In the genomic region with DNA sequence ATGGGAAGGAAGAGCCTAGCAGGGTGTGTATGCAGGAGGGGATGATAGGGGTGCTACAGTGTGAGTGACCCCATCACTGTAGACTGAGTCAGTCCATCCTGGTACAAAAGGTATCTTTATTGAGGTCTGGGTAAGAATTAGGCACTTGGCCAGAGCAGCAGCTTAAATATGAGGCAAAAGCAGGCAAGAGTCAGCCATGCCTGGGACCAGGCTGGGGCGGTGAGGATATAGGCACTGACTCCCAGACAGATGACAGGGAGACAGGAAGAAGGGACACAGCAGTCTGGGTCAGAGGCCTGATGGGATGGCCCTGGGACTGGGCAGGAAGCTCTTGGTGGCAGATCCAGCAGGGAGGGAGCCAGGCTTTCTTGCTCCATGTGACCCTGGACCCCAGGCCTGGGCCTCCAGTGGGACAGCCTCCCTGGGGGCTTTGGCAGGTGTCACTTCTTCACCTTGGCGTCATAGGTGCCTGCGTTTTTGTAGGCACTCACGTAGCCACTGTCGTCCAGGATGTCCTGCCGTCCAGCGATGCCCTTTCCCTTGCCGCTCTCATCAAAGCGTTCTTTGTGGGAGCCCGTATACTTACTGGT, we compare ENCODE assay signal across 14 mouse cellular contexts. TPM values are rescaled to one million over a fixed set of nuclear protein-coding genes. Genes with fewer than 3 reads are reported as not detected.
DNase-seq lines count a peak whose midpoint lies in the region; ATAC-seq and TF ChIP-seq lines count a peak whose summit lies in the region.
"Had no signal": no experiment of that assay in that cellular context is flagged by ENCODE, and none has a peak within 500 bp of the region (broad histone marks: within the 10 kb centered on the region; RNA-seq: fewer than 3 reads in every experiment).

No protein-coding gene starts in this region.

- H3K4me3 ChIP-seq in forebrain, embryonic 15.5 days, result no peak overlapping the region
- no peak overlapping the region for H3K4me3 ChIP-seq in forebrain, embryonic 11.5 days (ENCODE audit: low read depth, low read length)
- no peak overlapping the region for H3K4me3 ChIP-seq in lung, embryonic 16.5 days (ENCODE audit: low read length)
- no peak overlapping the region for H3K4me3 ChIP-seq in lung, postnatal 0 days (ENCODE audit: low read depth, low read length)
- no peak overlapping the region for H3K4me3 ChIP-seq in forebrain, embryonic 16.5 days (replicated peaks; ENCODE audit: low read length)
- H3K4me3 ChIP-seq in neural tube, embryonic 14.5 days (ENCODE audit: low read depth, low read length), result no peak overlapping the region
- H3K4me3 ChIP-seq: limb, embryonic 13.5 days had no signal

- no peak for TF ChIP-seq CTCF in lung, postnatal 0 days (IDR thresholded peaks at IDR 0.05)

- H3K36me3 ChIP-seq in forebrain, embryonic 15.5 days, result no peaks in the 10 kb centered on the region
- H3K36me3 ChIP-seq in forebrain, embryonic 11.5 days (ENCODE audit: control insufficient read depth, insufficient read depth, low read length), result no peaks in the 10 kb centered on the region
- H3K36me3 ChIP-seq in lung, embryonic 16.5 days (ENCODE audit: control insufficient read depth, insufficient read depth, low read length), result 0 out of 2 replicates have a peak, but pooled peaks cover 1% of the 10 kb centered on the region
- H3K36me3 ChIP-seq in lung, postnatal 0 days (ENCODE audit: insufficient read depth, low read length), result no peaks in the 10 kb centered on the region
- no peaks in the 10 kb centered on the region for H3K36me3 ChIP-seq in forebrain, embryonic 16.5 days (ENCODE audit: control insufficient read depth, insufficient read depth)
- 0 out of 2 replicates have a peak, but pooled peaks cover 3% of the 10 kb centered on the region for H3K36me3 ChIP-seq in neural tube, embryonic 14.5 days (ENCODE audit: control insufficient read depth, insufficient read depth, low read length)

- H3K4me2 ChIP-seq in forebrain, embryonic 15.5 days (replicated peaks), result no peak overlapping the region
- no peak overlapping the region for H3K4me2 ChIP-seq in forebrain, embryonic 11.5 days (ENCODE audit: low read depth, low read length, severe bottlenecking)
- H3K4me2 ChIP-seq in lung, embryonic 16.5 days (ENCODE audit: low read depth, low read length), result no peak overlapping the region
- no peak overlapping the region for H3K4me2 ChIP-seq in lung, postnatal 0 days (replicated peaks; ENCODE audit: low read depth, low read length)
- H3K4me2 ChIP-seq in forebrain, embryonic 16.5 days (ENCODE audit: low read length), result no peak overlapping the region
- no peak overlapping the region for H3K4me2 ChIP-seq in neural tube, embryonic 14.5 days (ENCODE audit: low read depth, low read length)
- H3K4me2 ChIP-seq: limb, embryonic 13.5 days had no signal

- H3K9ac ChIP-seq in forebrain, embryonic 15.5 days (replicated peaks), result no peak overlapping the region
- no peak overlapping the region for H3K9ac ChIP-seq in forebrain, embryonic 11.5 days (ENCODE audit: low read length)
- no peak overlapping the region for H3K9ac ChIP-seq in lung, embryonic 16.5 days (ENCODE audit: low read length)
- no peak overlapping the region for H3K9ac ChIP-seq in lung, postnatal 0 days (replicated peaks; ENCODE audit: low read depth)
- no peak overlapping the region for H3K9ac ChIP-seq in forebrain, embryonic 16.5 days (replicated peaks; ENCODE audit: low read depth, low read length)
- H3K9ac ChIP-seq in neural tube, embryonic 14.5 days (replicated peaks; ENCODE audit: low read depth, low read length), result no peak overlapping the region
- H3K9ac ChIP-seq: limb, embryonic 13.5 days; liver, postnatal 0 days had no signal

- TF ChIP-seq EP300 in lung, postnatal 0 days (IDR thresholded peaks at IDR 0.05), result no peak

- ATAC-seq in forebrain, embryonic 15.5 days (replicated peaks), result no peak
- ATAC-seq in forebrain, embryonic 11.5 days (replicated peaks; ENCODE audit: low FRiP score), result no peak
- ATAC-seq in lung, embryonic 16.5 days (ENCODE audit: low read depth), result no peak
- ATAC-seq in lung, postnatal 0 days, result no peak
- ATAC-seq in forebrain, embryonic 16.5 days, result no peak
- no peak for ATAC-seq in neural tube, embryonic 14.5 days (ENCODE audit: low read depth)
- no peak for ATAC-seq in frontal cortex, adult (ENCODE audit: low TSS enrichment)
- ATAC-seq: liver, postnatal 0 days had no signal

- peaks cover 46% of the 10 kb centered on the region for H3K4me1 ChIP-seq in forebrain, embryonic 15.5 days
- peaks cover 26% of the 10 kb centered on the region for H3K4me1 ChIP-seq in forebrain, embryonic 11.5 days (replicated peaks; ENCODE audit: control insufficient read depth, insufficient read depth, low read length)
- H3K4me1 ChIP-seq in lung, embryonic 16.5 days (replicated peaks; ENCODE audit: control insufficient read depth, insufficient read depth, low read length), result peaks cover 40% of the 10 kb centered on the region
- peaks cover 3% of the 10 kb centered on the region; the same call in 1 of the 2 replicates for H3K4me1 ChIP-seq in lung, postnatal 0 days (ENCODE audit: insufficient read depth, low read depth, low read length)
- peaks cover 40% of the 10 kb centered on the region for H3K4me1 ChIP-seq in forebrain, embryonic 16.5 days (replicated peaks; ENCODE audit: control insufficient read depth, insufficient read depth, low read length)
- H3K4me1 ChIP-seq in neural tube, embryonic 14.5 days (ENCODE audit: control insufficient read depth, insufficient read depth, low read length), result peaks cover 23% of the 10 kb centered on the region

- H3K27ac ChIP-seq in forebrain, embryonic 15.5 days (replicated peaks), result peak overlapping the region; percentile 61
- H3K27ac ChIP-seq in forebrain, embryonic 11.5 days (ENCODE audit: low read depth, low read length), result no peak overlapping the region
- peak overlapping the region; percentile 43; the same call in 1 of the 2 replicates for H3K27ac ChIP-seq in lung, embryonic 16.5 days (ENCODE audit: low read length)
- no peak overlapping the region for H3K27ac ChIP-seq in lung, postnatal 0 days (ENCODE audit: low read length)
- H3K27ac ChIP-seq in forebrain, embryonic 16.5 days (ENCODE audit: low read length), result peak overlapping the region; percentile 29; the same call in 1 of the 2 replicates
- H3K27ac ChIP-seq in neural tube, embryonic 14.5 days (ENCODE audit: low read depth, low read length), result peak overlapping the region; percentile 44; the same call in 1 of the 2 replicates
- H3K27ac ChIP-seq: limb, embryonic 13.5 days had no signal

- DNase-seq in forebrain, embryonic 11.5 days (ENCODE audit: low spot score), result no peak
- DNase-seq in lung, postnatal 0 days (ENCODE audit: low spot score), result no peak
- no peak for DNase-seq in retina, embryonic 14.5 days (ENCODE audit: low spot score)
- DNase-seq: heart, postnatal 36 days; kidney, adult 11 months; kidney, postnatal 4 days; liver, postnatal 0 days had no signal

- H3K9me3 ChIP-seq in forebrain, embryonic 15.5 days, result no peaks in the 10 kb centered on the region
- H3K9me3 ChIP-seq in forebrain, embryonic 11.5 days (ENCODE audit: control insufficient read depth, low read length), result no peaks in the 10 kb centered on the region
- H3K9me3 ChIP-seq in lung, embryonic 16.5 days (ENCODE audit: control insufficient read depth, low read length), result no peaks in the 10 kb centered on the region
- H3K9me3 ChIP-seq in lung, postnatal 0 days (ENCODE audit: low read length), result no peaks in the 10 kb centered on the region
- H3K9me3 ChIP-seq in forebrain, embryonic 16.5 days (ENCODE audit: control insufficient read depth, low read length), result no peaks in the 10 kb centered on the region
- H3K9me3 ChIP-seq in neural tube, embryonic 14.5 days (ENCODE audit: control insufficient read depth, low read length), result no peaks in the 10 kb centered on the region
- H3K9me3 ChIP-seq: limb, embryonic 13.5 days had no signal

- no peaks in the 10 kb centered on the region for H3K27me3 ChIP-seq in forebrain, embryonic 15.5 days
- H3K27me3 ChIP-seq in forebrain, embryonic 11.5 days (ENCODE audit: control insufficient read depth, insufficient read depth, low read length), result peaks cover 3% of the 10 kb centered on the region; the same call in 1 of the 2 replicates
- H3K27me3 ChIP-seq in lung, embryonic 16.5 days (ENCODE audit: control insufficient read depth, insufficient read depth, low read depth, low read length), result no peaks in the 10 kb centered on the region; the same call in 1 of the 2 replicates
- H3K27me3 ChIP-seq in lung, postnatal 0 days (replicated peaks; ENCODE audit: insufficient read depth, low read length), result no peaks in the 10 kb centered on the region
- no peaks in the 10 kb centered on the region for H3K27me3 ChIP-seq in forebrain, embryonic 16.5 days (replicated peaks; ENCODE audit: control insufficient read depth, insufficient read depth, low read length)
- no peaks in the 10 kb centered on the region for H3K27me3 ChIP-seq in neural tube, embryonic 14.5 days (ENCODE audit: control insufficient read depth, insufficient read depth, low read length)

- WGBS in forebrain, embryonic 15.5 days, result 93% methylated on average over 10 of the region's 10 CpGs
- 96% methylated on average over 10 of the region's 10 CpGs for WGBS in forebrain, embryonic 11.5 days
- WGBS in lung, embryonic 16.5 days, result 89% methylated on average over 10 of the region's 10 CpGs
- WGBS in lung, postnatal 0 days, result 90% methylated on average over 10 of the region's 10 CpGs
- WGBS in forebrain, embryonic 16.5 days, result 94% methylated on average over 10 of the region's 10 CpGs
- 93% methylated on average over 10 of the region's 10 CpGs for WGBS in neural tube, embryonic 14.5 days

RNA-seq across cellular contexts. Expression of gene Tppp3, which starts 3.8 kb away (rescaled TPM):
- polyA plus RNA-seq in forebrain, embryonic 15.5 days (2015; fragmentation: Nextera tagmentation; extraction: Ambion mirVana), result 35.1 and 54.8 TPM in 2 replicates
- polyA plus RNA-seq in forebrain, embryonic 11.5 days (2014; fragmentation: Nextera tagmentation; extraction: Ambion mirVana), result 36.1 and 37.7 TPM in 2 replicates
- polyA plus RNA-seq in lung, embryonic 16.5 days (2015; fragmentation: Nextera tagmentation; extraction: Ambion mirVana), result 83.3 and 110 TPM in 2 replicates
- 675 and 696 TPM in 2 replicates for polyA plus RNA-seq in lung, postnatal 0 days (2015; fragmentation: Nextera tagmentation; extraction: Ambion mirVana)
- polyA plus RNA-seq in forebrain, embryonic 16.5 days (2015; fragmentation: Nextera tagmentation; extraction: Ambion mirVana), result 28.9 and 56.5 TPM in 2 replicates
- 189 and 259 TPM in 2 replicates for polyA plus RNA-seq in neural tube, embryonic 14.5 days (2014; fragmentation: Nextera tagmentation; extraction: Ambion mirVana)

RNA-seq across cellular contexts. Expression of gene Zdhhc1, which starts 29.2 kb away (rescaled TPM):
- polyA plus RNA-seq in forebrain, embryonic 15.5 days (2015; fragmentation: Nextera tagmentation; extraction: Ambion mirVana), result 28.8 and 31.3 TPM in 2 replicates
- 20.2 and 24.6 TPM in 2 replicates for polyA plus RNA-seq in forebrain, embryonic 11.5 days (2014; fragmentation: Nextera tagmentation; extraction: Ambion mirVana)
- polyA plus RNA-seq in lung, embryonic 16.5 days (2015; fragmentation: Nextera tagmentation; extraction: Ambion mirVana), result 48.3 and 48.4 TPM in 2 replicates
- 40.6 and 41.7 TPM in 2 replicates for polyA plus RNA-seq in lung, postnatal 0 days (2015; fragmentation: Nextera tagmentation; extraction: Ambion mirVana)
- polyA plus RNA-seq in forebrain, embryonic 16.5 days (2015; fragmentation: Nextera tagmentation; extraction: Ambion mirVana), result 26.3 and 33.3 TPM in 2 replicates
- 27.9 and 32.5 TPM in 2 replicates for polyA plus RNA-seq in neural tube, embryonic 14.5 days (2014; fragmentation: Nextera tagmentation; extraction: Ambion mirVana)

RNA-seq across cellular contexts. Expression of gene Hsd11b2, which starts 51.1 kb away (rescaled TPM):
- 1.4 and 1.7 TPM in 2 replicates for polyA plus RNA-seq in forebrain, embryonic 15.5 days (2015; fragmentation: Nextera tagmentation; extraction: Ambion mirVana)
- polyA plus RNA-seq in forebrain, embryonic 11.5 days (2014; fragmentation: Nextera tagmentation; extraction: Ambion mirVana), result 13.5 and 13.6 TPM in 2 replicates
- 1.6 and 2.2 TPM in 2 replicates for polyA plus RNA-seq in lung, embryonic 16.5 days (2015; fragmentation: Nextera tagmentation; extraction: Ambion mirVana)
- 1.8 and 2.9 TPM in 2 replicates for polyA plus RNA-seq in lung, postnatal 0 days (2015; fragmentation: Nextera tagmentation; extraction: Ambion mirVana)
- polyA plus RNA-seq in forebrain, embryonic 16.5 days (2015; fragmentation: Nextera tagmentation; extraction: Ambion mirVana), result 0.35 and 0.48 TPM in 2 replicates
- 0.94 and 1.2 TPM in 2 replicates for polyA plus RNA-seq in neural tube, embryonic 14.5 days (2014; fragmentation: Nextera tagmentation; extraction: Ambion mirVana)

RNA-seq across cellular contexts. Expression of gene Lrrc36, which starts 54.1 kb away (rescaled TPM):
- 0.52 and 0.88 TPM in 2 replicates for polyA plus RNA-seq in forebrain, embryonic 15.5 days (2015; fragmentation: Nextera tagmentation; extraction: Ambion mirVana)
- polyA plus RNA-seq in forebrain, embryonic 11.5 days (2014; fragmentation: Nextera tagmentation; extraction: Ambion mirVana), result 1.2 and 1.4 TPM in 2 replicates
- 1.5 and 1.6 TPM in 2 replicates for polyA plus RNA-seq in lung, embryonic 16.5 days (2015; fragmentation: Nextera tagmentation; extraction: Ambion mirVana)
- 3.7 and 3.9 TPM in 2 replicates for polyA plus RNA-seq in lung, postnatal 0 days (2015; fragmentation: Nextera tagmentation; extraction: Ambion mirVana)
- polyA plus RNA-seq in forebrain, embryonic 16.5 days (2015; fragmentation: Nextera tagmentation; extraction: Ambion mirVana), result 0.37 and 0.80 TPM in 2 replicates
- 0.16 and 0.43 TPM in 2 replicates for polyA plus RNA-seq in neural tube, embryonic 14.5 days (2014; fragmentation: Nextera tagmentation; extraction: Ambion mirVana)
- polyA plus RNA-seq: C2C12 had no signal

RNA-seq across cellular contexts. Expression of gene Kctd19, which starts 54.2 kb away (rescaled TPM):
- polyA plus RNA-seq in forebrain, embryonic 15.5 days (2015; fragmentation: Nextera tagmentation; extraction: Ambion mirVana), result 0.10 TPM in 1 of 2 replicates, not detected in the other
- polyA plus RNA-seq in forebrain, embryonic 11.5 days (2014; fragmentation: Nextera tagmentation; extraction: Ambion mirVana), result not detected in 2 replicates
- 0.13 and 0.36 TPM in 2 replicates for polyA plus RNA-seq in lung, embryonic 16.5 days (2015; fragmentation: Nextera tagmentation; extraction: Ambion mirVana)
- 0.14 and 0.38 TPM in 2 replicates for polyA plus RNA-seq in lung, postnatal 0 days (2015; fragmentation: Nextera tagmentation; extraction: Ambion mirVana)
- not detected in 2 replicates for polyA plus RNA-seq in forebrain, embryonic 16.5 days (2015; fragmentation: Nextera tagmentation; extraction: Ambion mirVana)
- polyA plus RNA-seq in neural tube, embryonic 14.5 days (2014; fragmentation: Nextera tagmentation; extraction: Ambion mirVana), result not detected in 2 replicates
- polyA plus RNA-seq: limb, embryonic 13.5 days; liver, postnatal 0 days had no signal

Comparison
In these comparisons a context has a peak if more than half of its experiments do, and no peak if none do; other contexts are left out.
1. H3K27ac ChIP-seq: peak in forebrain, embryonic 15.5 days (single experiment), lung, embryonic 16.5 days (single experiment), forebrain, embryonic 16.5 days (single experiment) and neural tube, embryonic 14.5 days (single experiment); none in forebrain, embryonic 11.5 days (single experiment) and lung, postnatal 0 days (single experiment).